Mouse (Mus musculus): Measurements from ENCODE around the gene Slc3a2.

The Slc3a2 gene

GRCm38 (mm10) chr19:8662337-8662736, 60.8 kb downstream of the Slc3a2 start:
- DNase-seq (ENCODE audit: low spot score), result peak; percentile 88

DNA sequence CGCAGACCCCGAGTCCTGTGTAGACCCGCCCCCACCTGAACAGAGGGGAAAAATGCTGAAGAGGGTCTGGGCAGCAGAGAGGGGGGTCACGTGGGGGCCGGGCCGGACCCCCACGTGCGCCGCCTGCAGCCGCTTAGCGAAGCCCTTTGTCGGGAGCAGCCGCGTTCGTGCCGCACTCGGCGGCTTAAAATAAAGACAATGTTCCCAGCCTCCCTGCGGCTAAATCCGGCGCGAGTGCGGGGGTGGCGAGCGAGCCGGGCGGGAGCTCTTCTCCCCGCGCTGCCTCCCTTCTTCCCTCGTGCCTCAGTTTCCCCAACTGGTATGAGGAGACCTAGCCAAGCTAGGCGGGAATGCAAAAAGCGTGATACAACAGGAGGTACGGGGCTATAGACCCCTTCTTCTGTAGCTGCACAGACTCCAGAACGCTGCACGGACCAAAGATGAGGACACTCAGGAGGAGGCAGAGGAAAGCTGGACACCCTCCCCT, 61.3 kb downstream of the Slc3a2 start:
- DNase-seq (ENCODE audit: low spot score), result peak; percentile 66

All from embryo, embryonic 10.5 days (tissue).